Mouse (Mus musculus) cortical plate, adult 2 months (tissue): ENCODE measurements around the gene Scnm1. TPM values are rescaled to one million over a fixed set of nuclear protein-coding genes. Genes with fewer than 3 reads are reported as not detected.

ENCODE experiments used
- H3K27ac ChIP-seq: fragments of 200-500 bp; 2 replicates; pipeline ENCODE4 v1.5.1; 2012; ENCODE audit warnings: low read length, control low read depth, inconsistent platforms; ENCODE audit not compliant: insufficient read depth
- H3K4me1 ChIP-seq: fragments of 200-500 bp; 2 replicates; pipeline ENCODE4 v1.6.1; 2011; ENCODE audit warnings: low read length; ENCODE audit not compliant: control insufficient read depth, insufficient read depth
- H3K4me3 ChIP-seq: fragments of 200-500 bp; 2 replicates; pipeline ENCODE4 v1.5.1; 2011; ENCODE audit warnings: mild to moderate bottlenecking, low read length, control low read depth; ENCODE audit not compliant: insufficient read depth
- CTCF ChIP-seq: fragments of 200-500 bp; IDR thresholded peaks from 2 replicates; pipeline ENCODE4 v1.5.1; 2011; ENCODE audit warnings: mild to moderate bottlenecking, control low read depth, low read length; ENCODE audit not compliant: insufficient read depth; ENCODE audit errors: extremely low read depth
- POLR2A ChIP-seq: fragments of 200-500 bp; IDR thresholded peaks from 2 replicates; pipeline ENCODE4 v1.6.1; 2011; ENCODE audit warnings: mild to moderate bottlenecking, low read length, control low read depth; ENCODE audit not compliant: insufficient read depth; ENCODE audit errors: extremely low read depth
- polyA plus RNA-seq: library from polyadenylated mRNA; depleted of rRNA; stranded (reverse); fragments of >200 nt; gene quantifications from 2 replicates; pipeline ENCODE4 v1.2.3, GENCODE M21; 2012; rRNA removed

The Scnm1 gene
- polyA plus RNA-seq, result 114 and 124 TPM in 2 replicates

DNA sequence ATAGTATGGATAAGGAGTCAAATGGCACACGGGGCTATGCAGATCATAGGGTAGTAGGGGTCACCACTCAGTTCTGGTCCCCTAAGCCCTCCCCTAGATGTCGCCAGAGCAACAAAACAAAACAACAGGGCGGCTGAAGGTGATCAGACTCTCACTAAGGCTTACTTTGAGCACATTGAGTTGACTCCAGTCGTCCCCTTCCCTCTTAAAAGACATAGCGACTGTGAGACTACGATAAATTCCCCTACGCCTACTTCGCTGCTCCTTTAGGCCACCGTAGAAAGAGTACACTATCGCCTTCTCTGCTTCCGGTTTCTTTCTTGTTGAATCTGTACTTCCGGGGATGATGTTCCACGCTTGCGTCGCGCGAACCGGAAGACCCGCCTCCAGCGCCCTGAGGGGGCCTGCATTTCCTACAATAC is at the start of gene Scnm1, which contains the start of gene Lysmd1:
Gene Scnm1, minus strand, starts transcription at position 332 of the 422 bp plus-strand sequence.
Gene Lysmd1, plus strand, starts transcription at position 409 of the 422 bp plus-strand sequence.
- peak within 1 kb of the TSS; percentile 69 for H3K4me3 ChIP-seq
- TF ChIP-seq POLR2A, result no peak
- 0 out of 2 replicates have a peak, but pooled peaks have one; percentile 11 for TF ChIP-seq CTCF
- no peak within 1 kb of the TSS for H3K27ac ChIP-seq
- no peaks in the 10 kb centered on the region for H3K4me1 ChIP-seq

DNA sequence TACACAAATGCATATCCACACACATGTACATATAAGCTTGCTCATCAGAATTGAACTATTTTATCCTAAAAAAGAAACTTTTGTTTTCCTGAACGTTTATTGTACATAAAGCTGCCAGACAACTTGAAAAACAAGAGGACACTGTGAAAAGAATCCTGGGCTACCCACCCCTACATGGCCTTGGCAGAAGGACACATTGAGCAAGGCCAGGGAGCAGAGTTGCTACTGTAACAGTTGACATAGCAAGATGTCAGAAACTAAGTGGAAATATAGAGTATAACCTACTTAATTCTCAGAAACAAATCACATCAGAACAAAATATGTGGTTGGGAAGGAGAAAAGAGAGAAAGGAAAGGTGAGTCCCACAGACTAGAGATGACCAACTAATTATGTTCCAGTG is 48.0 kb upstream of the Scnm1 start:
- TF ChIP-seq CTCF, result no peak
- no peak for TF ChIP-seq POLR2A
- H3K4me1 ChIP-seq, result no peaks in the 10 kb centered on the region
- H3K4me3 ChIP-seq, result no peak overlapping the region
- H3K27ac ChIP-seq, result no peak overlapping the region

DNA sequence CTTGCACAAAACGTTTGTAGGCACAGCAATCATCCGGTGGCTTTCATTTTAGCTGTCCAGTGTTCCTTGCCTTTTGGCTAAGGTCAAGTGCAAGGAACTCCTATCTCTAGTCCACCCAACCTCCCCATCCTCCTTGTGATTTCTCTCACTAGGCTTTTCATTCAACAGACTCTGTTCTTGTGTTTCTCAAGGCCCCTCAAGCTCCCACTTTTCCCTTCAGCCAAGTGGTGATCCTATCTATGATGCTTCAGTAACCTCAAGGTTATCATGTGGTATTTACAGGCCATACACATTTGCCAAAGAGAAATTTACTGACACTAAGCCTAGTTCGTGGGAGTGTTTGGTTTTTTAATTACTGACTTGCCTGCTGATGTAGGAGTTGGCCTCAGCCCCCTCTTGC is 46.1 kb upstream of the Scnm1 start:
- Histone ChIP-seq H3K27ac (no peak overlapping the region), H3K4me3 (no peak overlapping the region), H3K4me1 (no peaks in the 10 kb centered on the region)
- TF ChIP-seq CTCF (no peak), POLR2A (no peak)

DNA sequence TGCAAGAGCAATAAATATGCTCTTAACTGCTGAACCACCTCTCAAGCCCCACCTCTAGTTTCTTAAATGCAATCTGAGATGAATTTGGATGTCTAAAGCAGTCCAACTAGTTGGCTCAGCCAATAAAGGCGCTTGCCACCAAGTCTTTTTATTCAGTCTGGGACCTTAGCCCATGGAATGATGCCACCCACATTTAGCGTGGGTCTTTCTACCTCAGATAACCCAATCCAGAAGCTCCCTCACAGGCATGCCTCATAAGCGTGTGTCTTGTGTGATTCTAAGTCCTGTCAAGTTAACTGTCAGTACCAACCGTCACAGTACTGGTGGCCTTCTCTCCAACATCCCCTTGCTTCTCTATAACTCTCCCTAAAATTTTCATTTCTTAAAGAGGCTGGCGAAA is 45.1 kb upstream of the Scnm1 start:
- Histone ChIP-seq H3K4me1 (no peaks in the 10 kb centered on the region), H3K4me3 (no peak overlapping the region), H3K27ac (no peak overlapping the region)
- TF ChIP-seq CTCF (no peak), POLR2A (no peak)

DNA sequence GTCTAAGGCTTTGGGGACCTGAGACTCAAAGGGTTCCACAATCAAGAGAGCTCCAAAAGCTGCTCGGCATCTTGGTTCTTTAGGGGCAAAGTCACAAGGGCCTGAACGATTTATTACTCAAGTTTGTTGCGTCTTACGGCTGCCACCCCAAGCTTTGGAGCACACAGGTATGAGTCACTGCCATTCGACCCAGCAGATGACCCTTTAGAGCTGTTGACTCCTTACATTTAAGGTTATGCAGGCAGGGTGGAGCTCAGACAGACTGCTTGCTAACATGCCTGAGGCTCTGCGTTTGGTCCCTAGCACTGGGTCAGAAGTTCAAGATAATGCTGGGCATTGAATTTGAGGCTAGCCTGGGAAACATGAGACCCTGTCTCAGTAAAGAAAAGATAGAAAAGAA is 43.8 kb upstream of the Scnm1 start:
- no peak for TF ChIP-seq CTCF
- TF ChIP-seq POLR2A, result no peak
- Histone ChIP-seq H3K4me3 (no peak overlapping the region), H3K4me1 (no peaks in the 10 kb centered on the region), H3K27ac (no peak overlapping the region)

DNA sequence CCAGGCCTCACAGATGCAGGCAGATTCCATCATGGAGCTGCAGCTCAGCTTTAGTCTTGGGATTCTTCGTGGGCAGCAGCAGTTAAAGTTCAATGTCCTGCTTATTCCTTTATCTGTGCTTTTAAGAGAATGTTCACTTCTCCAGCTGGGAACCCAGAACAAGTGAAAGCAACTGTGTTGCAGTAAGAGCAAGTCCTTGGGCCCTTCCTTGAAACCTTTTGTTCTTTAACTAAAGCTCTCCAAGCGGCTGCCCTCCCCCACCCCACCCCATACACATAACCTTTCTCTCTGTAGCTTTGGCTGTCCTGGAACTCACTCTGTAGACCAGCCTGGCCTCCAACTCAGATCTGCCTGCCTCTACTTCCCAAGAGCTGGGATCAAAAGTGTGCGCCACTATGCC is 42.7 kb upstream of the Scnm1 start:
- Histone ChIP-seq H3K4me1 (no peaks in the 10 kb centered on the region), H3K4me3 (no peak overlapping the region), H3K27ac (no peak overlapping the region)
- no peak for TF ChIP-seq POLR2A
- TF ChIP-seq CTCF, result no peak

DNA sequence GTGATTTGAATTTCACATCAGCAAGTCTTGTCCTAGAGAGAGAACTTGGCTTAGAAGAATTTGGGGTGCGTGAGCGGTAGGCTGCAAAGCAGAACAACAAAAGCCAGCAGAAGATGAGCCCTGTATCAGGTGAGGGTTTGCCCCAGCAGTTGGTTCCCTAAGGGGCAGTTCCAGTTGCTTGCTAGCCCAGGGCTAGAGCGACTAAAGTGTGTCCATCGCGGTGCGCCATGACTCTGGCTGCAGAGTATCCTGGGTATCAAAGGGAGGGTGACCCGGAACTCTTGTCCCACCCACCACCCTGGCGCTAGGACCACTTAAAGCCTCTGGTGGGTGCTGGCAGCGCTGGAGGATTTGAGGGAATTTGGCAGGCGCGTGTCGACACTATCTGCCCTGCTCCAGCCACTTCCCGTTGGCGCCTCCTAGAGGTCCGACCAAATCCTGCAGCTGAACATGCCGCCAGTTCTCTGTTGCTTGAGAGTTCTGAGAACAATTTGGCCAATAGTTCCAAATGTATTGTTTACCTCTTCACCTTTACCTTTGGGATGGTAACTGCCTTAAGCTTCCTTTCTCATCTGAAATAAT is 40.3 kb upstream of the Scnm1 start:
- H3K4me3 ChIP-seq, result no peak overlapping the region
- H3K4me1 ChIP-seq, result no peaks in the 10 kb centered on the region
- TF ChIP-seq CTCF, result peak; percentile 68
- TF ChIP-seq POLR2A, result no peak
- no peak overlapping the region for H3K27ac ChIP-seq

DNA sequence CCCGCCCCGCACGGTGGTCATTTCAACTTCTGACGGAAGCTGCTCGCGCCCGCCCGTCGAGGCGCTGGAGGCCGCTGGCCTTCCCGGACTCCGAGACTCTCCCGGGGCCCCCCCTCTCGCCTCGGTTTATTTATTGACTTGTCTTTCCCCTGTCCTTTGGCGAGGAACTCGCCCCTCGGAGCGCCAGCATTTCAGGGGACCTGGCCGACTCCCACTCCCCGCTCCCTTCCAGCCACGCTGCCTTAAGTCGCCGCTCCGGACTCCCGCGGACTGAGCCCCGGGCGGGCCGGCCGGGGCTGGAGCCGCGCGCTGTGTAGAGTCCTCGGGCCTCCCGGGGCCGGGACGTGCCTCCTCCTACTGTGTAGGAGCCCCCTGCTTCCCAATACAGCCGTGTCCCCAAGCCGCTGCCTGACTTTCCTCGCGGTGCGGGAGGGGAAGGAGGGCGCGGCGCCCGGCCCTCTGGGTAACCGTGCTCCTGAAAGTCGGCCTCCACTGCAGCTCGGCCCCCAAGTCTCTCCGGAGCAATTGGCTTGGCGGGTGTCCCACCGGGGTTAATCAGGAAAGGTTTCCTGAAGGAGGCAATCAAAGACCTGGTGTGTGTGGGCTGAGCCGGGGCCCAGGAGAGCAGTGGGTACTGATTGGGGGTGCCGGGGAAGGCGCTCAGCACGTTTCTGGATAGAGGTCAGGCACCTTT is 39.6 kb upstream of the Scnm1 start:
- H3K27ac ChIP-seq, result no peak overlapping the region
- H3K4me3 ChIP-seq, result no peak overlapping the region
- TF ChIP-seq POLR2A, result no peak
- no peak for TF ChIP-seq CTCF
- H3K4me1 ChIP-seq, result no peaks in the 10 kb centered on the region

DNA sequence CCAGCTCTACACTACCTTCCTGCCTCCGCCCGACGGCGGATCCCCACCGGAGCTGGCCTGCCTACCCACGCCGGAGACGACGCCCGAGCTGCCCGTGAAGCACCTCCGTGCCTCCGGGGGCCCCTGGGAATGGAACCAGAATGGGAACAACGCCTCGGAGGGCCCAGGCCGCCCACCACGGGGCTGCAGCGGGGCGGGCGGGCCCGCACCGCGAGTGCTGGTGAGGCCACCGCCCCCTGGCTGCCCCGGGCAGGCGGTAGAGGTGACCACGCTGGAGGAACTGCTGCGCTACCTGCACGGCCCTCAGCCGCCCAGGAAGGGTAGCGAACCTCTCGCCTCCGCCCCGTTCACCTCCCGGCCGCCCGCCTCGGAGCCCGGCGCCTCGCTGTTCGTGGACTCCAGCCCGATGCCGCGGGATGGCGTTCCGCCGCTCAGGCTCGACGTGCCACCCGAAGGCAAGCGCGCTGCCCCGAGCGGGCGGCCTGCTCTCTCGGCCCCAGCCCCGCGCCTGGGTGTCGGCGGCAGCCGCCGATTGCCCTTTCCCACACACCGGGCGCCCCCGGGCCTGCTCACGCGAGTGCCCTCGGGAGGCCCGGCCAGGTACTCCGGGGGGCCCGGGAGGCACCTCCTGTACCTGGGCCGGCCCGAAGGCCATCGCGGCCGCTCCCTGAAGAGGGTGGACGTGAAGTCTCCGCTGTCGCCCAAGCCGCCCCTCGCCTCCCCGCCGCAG is 38.9 kb upstream of the Scnm1 start:
- H3K4me3 ChIP-seq, result no peak overlapping the region
- H3K4me1 ChIP-seq, result no peaks in the 10 kb centered on the region
- H3K27ac ChIP-seq, result no peak overlapping the region
- no peak for TF ChIP-seq CTCF
- TF ChIP-seq POLR2A, result no peak
